Mouse (Mus musculus) CH12.LX (cell line): ENCODE measurements around the gene Socs7.

Experiments
- CHD1 ChIP-seq: IDR thresholded peaks from 2 replicates; pipeline ENCODE4 v1.6.1; 2012; ENCODE audit warnings: low read depth, low read length, improper control_type of control experiment, inconsistent platforms
- CTCF ChIP-seq, 2 experiments: IDR thresholded peaks in 1 of 2; conservative IDR thresholded peaks in 1 of 2; 2 replicates each; pipeline ENCODE4 v1.5.1; 2011 to 2012; ENCODE audit warnings: low read depth in 2 of 2, low read length in 2 of 2, improper control_type of control experiment in 1 of 2, inconsistent platforms in 1 of 2, mild to moderate bottlenecking in 1 of 2, moderate library complexity in 1 of 2
- JUND ChIP-seq: conservative IDR thresholded peaks from 2 replicates; pipeline ENCODE4 v1.6.1; 2011; ENCODE audit warnings: low read depth, low read length, improper control_type of control experiment
- MAFK ChIP-seq: IDR thresholded peaks from 2 replicates; pipeline ENCODE4 v1.6.1; 2011; ENCODE audit warnings: low read length, improper control_type of control experiment; ENCODE audit not compliant: insufficient replicate concordance
- MAZ ChIP-seq: IDR thresholded peaks from 2 replicates; pipeline ENCODE4 v1.6.1; 2012; ENCODE audit warnings: low read depth, mild to moderate bottlenecking, inconsistent platforms, low read length, improper control_type of control experiment, moderate library complexity
- MEF2A ChIP-seq: IDR thresholded peaks from 2 replicates; pipeline ENCODE4 v1.6.1; 2014; ENCODE audit warnings: low read depth, mild to moderate bottlenecking, inconsistent platforms, low read length, improper control_type of control experiment, borderline replicate concordance
- POLR2A ChIP-seq: IDR thresholded peaks from 2 replicates; pipeline ENCODE4 v1.6.1; 2011; ENCODE audit warnings: low read depth, mild to moderate bottlenecking, improper control_type of control experiment, low read length
- ZC3H11A ChIP-seq: IDR thresholded peaks from 2 replicates; pipeline ENCODE4 v1.6.1; 2012; ENCODE audit warnings: low read depth, mild to moderate bottlenecking, inconsistent platforms, low read length, improper control_type of control experiment

DNA sequence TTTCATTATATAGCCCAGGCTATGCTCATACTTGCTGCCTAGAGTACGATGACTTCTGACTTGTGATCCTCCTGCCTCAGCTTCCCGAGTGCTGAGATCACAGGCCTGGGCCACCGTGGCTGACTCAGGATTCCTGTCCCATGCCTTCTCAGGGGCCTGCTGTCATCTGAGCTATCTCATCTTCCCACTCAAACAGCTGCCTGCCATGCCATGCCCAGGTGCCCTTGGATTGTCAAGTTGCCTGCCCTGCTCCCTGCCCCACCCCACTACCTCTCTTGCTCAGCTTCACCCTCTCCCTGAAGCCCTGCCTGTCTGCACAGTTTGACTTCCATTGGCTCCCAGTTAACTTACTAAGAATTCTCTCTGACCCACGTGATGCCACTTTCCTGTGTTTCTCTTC is 48.6 kb downstream of the Socs7 start:
- TF ChIP-seq JUND (no peak), ZC3H11A (no peak), MEF2A (no peak), MAZ (no peak), POLR2A (no peak), CTCF (conservative IDR thresholded peaks at IDR 0.05 in 1 of 2, IDR thresholded peaks at IDR 0.05 in 1 of 2; ENCODE audit: low read depth in 2 of 2, low read length in 2 of 2) (no peak), MAFK (no peak), CHD1 (no peak)
